Mouse (Mus musculus) embryonic facial prominence, embryonic 14.5 days (tissue): ENCODE measurements at regions not wholly inside any gene's neighbourhood (a gene's known extent, or its start where the extent isn't known, plus 50 kb on each side); places are given as distances from the start of the nearest gene placed in this dataset.
"Not testable (repeated sequence)": the region's sequence is repeated elsewhere in the genome, so short reads cannot be mapped to it uniquely, and the experiment has no call there.

Experiments used
- ATAC-seq: fragments of 200-750 bp; cut with Nextera tagmentation; 2 replicates; pipeline ENCODE4 v1.8.0; 2017; ENCODE audit warnings: low read depth, moderate number of reproducible peaks, moderate TSS enrichment
- DNase-seq: peaks from one replicate; pipeline ENCODE4 v3.0.0-alpha.2; 2015; ENCODE audit warnings: low spot score
- H3K27ac ChIP-seq: fragments of 300-500 bp; sonication (generic); replicated peaks from 2 replicates; pipeline ENCODE4 v1.5.1; 2014; ENCODE audit warnings: low read depth, mild to moderate bottlenecking, low read length, moderate library complexity
- H3K27me3 ChIP-seq: fragments of 300-500 bp; sonication (generic); replicated peaks from 2 replicates; pipeline ENCODE4 v1.6.1; 2014; ENCODE audit warnings: low read length; ENCODE audit not compliant: control insufficient read depth, insufficient read depth
- H3K36me3 ChIP-seq: fragments of 300-500 bp; sonication (generic); 2 replicates; pipeline ENCODE4 v1.6.1; 2014; ENCODE audit warnings: low read length, mixed read lengths; ENCODE audit not compliant: control insufficient read depth, insufficient read depth
- H3K4me1 ChIP-seq: fragments of 300-500 bp; sonication (generic); 2 replicates; pipeline ENCODE4 v1.6.1; 2014; ENCODE audit warnings: antibody characterized with exemption, low read length; ENCODE audit not compliant: control insufficient read depth, insufficient read depth
- H3K4me2 ChIP-seq: fragments of 300-500 bp; sonication (generic); 2 replicates; pipeline ENCODE4 v1.6.1; 2014; ENCODE audit warnings: low read depth, mild to moderate bottlenecking, low read length, moderate library complexity, mixed read lengths
- H3K4me3 ChIP-seq: fragments of 300-500 bp; sonication (generic); 2 replicates; pipeline ENCODE4 v1.5.1; 2014; ENCODE audit warnings: low read depth, mild to moderate bottlenecking, low read length
- H3K9ac ChIP-seq: fragments of 300-500 bp; sonication (generic); 2 replicates; pipeline ENCODE4 v1.6.1; 2014; ENCODE audit warnings: low read depth, mild to moderate bottlenecking, low read length, moderate library complexity, mixed read lengths
- H3K9me3 ChIP-seq: fragments of 300-500 bp; sonication (generic); 2 replicates; pipeline ENCODE4 v1.6.1; 2016; ENCODE audit warnings: low read length; ENCODE audit not compliant: control insufficient read depth
- WGBS: fragments of 180-500 bp; shearing (Covaris S2); extraction: QIAGEN DNeasy Blood & Tissue Kit; methylation state at CpG from one replicate; pipeline ENCODE4 v1.1.7; 2014; 5-methylcytosine and 5-hydroxymethylcytosine counted together

DNA sequence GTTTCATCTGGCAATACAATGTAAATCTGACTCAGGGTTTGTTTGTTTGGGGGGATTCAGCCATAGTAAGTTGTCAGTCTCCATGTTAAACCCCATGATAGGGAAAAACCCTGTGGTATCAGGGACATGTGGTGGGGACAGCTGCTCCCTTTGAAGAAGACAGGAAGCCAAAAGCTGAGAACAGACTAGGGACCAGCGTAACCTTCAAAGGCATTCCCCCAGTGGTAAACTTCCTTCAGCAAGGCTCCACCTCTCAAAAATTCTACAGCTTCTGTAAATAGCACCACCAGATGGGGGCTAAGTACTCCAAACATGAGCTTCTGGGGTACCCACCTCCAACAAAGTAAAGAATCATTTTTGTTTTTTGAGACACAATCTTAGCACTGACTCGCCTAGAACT lies 476.0 kb upstream of the Fam160b2 start:
- Histone ChIP-seq H3K27me3 (no peaks in the 10 kb centered on the region), H3K27ac (no peak overlapping the region), H3K9me3 (0 out of 2 replicates have a peak, but pooled peaks cover 2% of the 10 kb centered on the region), H3K36me3 (no peaks in the 10 kb centered on the region), H3K4me1 (no peaks in the 10 kb centered on the region), H3K4me3 (no peak overlapping the region), H3K9ac (no peak overlapping the region), H3K4me2 (no peak overlapping the region)
- ATAC-seq (no peak), DNase-seq (no peak)
- WGBS = 85% methylated on average over 2 of the region's 2 CpGs

GRCm38 (mm10) chr14:71074019-71074418 lies 474.4 kb upstream of the Fam160b2 start:
- ATAC-seq (no peak), DNase-seq (no peak)
- H3K9me3 ChIP-seq = 0 out of 2 replicates have a peak, but pooled peaks cover 11% of the 10 kb centered on the region
- no peak overlapping the region for H3K4me3 ChIP-seq
- H3K36me3 ChIP-seq = no peaks in the 10 kb centered on the region
- H3K27me3 ChIP-seq = no peaks in the 10 kb centered on the region
- no peak overlapping the region for H3K4me2 ChIP-seq
- H3K4me1 ChIP-seq = no peaks in the 10 kb centered on the region
- no peak overlapping the region for H3K9ac ChIP-seq
- H3K27ac ChIP-seq = no peak overlapping the region

DNA sequence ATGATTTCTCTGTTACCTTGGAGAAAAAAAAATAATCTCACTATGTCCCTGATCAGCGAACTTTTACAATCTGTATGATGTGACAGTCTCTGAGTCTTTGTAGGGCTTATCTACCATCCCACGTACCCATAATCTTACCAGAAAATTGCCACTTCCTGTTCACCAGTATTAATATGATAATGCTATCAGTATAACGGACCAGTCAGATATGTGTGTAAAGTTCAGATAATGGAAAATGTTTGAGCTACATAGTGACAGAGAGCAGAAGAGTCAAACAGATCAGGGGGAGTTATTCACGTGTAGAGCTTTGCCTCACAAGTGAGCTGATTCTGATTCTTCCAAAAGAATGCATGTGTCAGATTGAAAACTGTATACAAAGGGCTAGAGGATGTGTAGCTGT lies 466.0 kb upstream of the Fam160b2 start:
- Histone ChIP-seq H3K4me1 (no peaks in the 10 kb centered on the region), H3K4me2 (no peak overlapping the region), H3K9me3 (0 out of 2 replicates have a peak, but pooled peaks cover 8% of the 10 kb centered on the region), H3K27me3 (no peaks in the 10 kb centered on the region), H3K27ac (no peak overlapping the region), H3K4me3 (no peak overlapping the region), H3K9ac (no peak overlapping the region), H3K36me3 (no peaks in the 10 kb centered on the region)
- ATAC-seq = no peak
- no peak for DNase-seq
- WGBS = 77% methylated on average over 4 of the region's 4 CpGs

GRCm38 (mm10) chr14:71056601-71057000 lies 457.0 kb upstream of the Fam160b2 start:
- Histone ChIP-seq H3K27me3 (no peaks in the 10 kb centered on the region), H3K9me3 (no peaks in the 10 kb centered on the region), H3K4me1 (no peaks in the 10 kb centered on the region), H3K4me2 (no peak overlapping the region), H3K36me3 (no peaks in the 10 kb centered on the region), H3K27ac (no peak overlapping the region), H3K9ac (no peak overlapping the region), H3K4me3 (no peak overlapping the region)
- 84% methylated on average over 2 of the region's 2 CpGs for WGBS
- DNase-seq = no peak
- ATAC-seq = no peak

DNA sequence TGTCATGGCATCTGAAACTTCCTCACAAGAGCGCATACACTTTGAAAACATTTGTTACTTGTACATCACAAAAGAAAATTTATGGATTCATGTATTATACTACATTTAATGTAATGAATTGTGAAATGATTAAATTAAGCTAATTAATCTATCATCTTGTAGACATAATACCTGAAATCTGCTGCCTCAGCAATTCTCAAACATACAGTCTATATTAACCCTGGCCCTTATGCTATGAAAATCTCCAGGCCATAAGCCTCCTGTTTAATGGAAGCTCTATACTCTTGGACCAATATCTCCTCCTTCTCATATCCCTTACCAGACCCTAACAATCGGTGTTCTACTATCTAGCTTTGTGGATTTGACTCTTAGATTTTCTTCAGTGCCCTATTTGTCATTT lies 455.8 kb upstream of the Fam160b2 start:
- Histone ChIP-seq H3K27ac (no peak overlapping the region), H3K4me1 (no peaks in the 10 kb centered on the region), H3K9me3 (no peaks in the 10 kb centered on the region), H3K4me3 (no peak overlapping the region), H3K4me2 (no peak overlapping the region), H3K27me3 (no peaks in the 10 kb centered on the region), H3K9ac (no peak overlapping the region), H3K36me3 (no peaks in the 10 kb centered on the region)
- no peak for ATAC-seq
- DNase-seq = no peak
- WGBS = 88% methylated on average over 2 of the region's 2 CpGs

GRCm38 (mm10) chr14:71053788-71054641 lies 454.4 kb upstream of the Fam160b2 start:
- WGBS = 45% methylated on average over 9 of the region's 9 CpGs
- H3K27ac ChIP-seq = no peak overlapping the region
- H3K4me2 ChIP-seq = no peak overlapping the region
- H3K9ac ChIP-seq = no peak overlapping the region
- H3K9me3 ChIP-seq = no peaks in the 10 kb centered on the region
- H3K36me3 ChIP-seq = no peaks in the 10 kb centered on the region
- DNase-seq = no peak
- H3K4me1 ChIP-seq = no peaks in the 10 kb centered on the region
- H3K4me3 ChIP-seq = no peak overlapping the region
- ATAC-seq = peak; percentile 84; the same call in 1 of the 2 replicates
- H3K27me3 ChIP-seq = no peaks in the 10 kb centered on the region

DNA sequence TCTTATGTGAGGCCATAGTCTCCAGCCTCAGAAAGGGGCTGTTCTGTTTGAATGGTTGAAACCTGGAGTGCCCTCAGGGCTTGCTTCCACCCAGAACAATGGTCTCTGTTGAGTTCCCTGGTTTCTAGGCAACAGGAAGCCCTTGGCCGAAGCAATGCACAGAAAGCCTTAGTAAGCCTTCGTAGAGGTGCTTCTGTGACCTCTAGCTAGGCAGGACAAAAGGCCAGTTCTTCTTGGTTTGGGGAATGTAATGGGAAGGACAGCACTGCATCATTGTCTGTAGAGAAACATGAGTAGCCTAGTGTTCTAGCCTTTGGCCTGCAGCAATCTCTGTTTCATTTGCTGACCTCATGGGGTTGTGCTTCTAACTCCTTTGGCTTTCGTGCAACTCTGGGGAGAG lies 447.5 kb upstream of the Fam160b2 start:
- DNase-seq (peak; percentile 52), ATAC-seq (peak; percentile 62; the same call in 1 of the 2 replicates)
- H3K4me2 ChIP-seq = no peak overlapping the region
- H3K27me3 ChIP-seq = no peaks in the 10 kb centered on the region
- no peak overlapping the region for H3K4me3 ChIP-seq
- H3K9ac ChIP-seq = no peak overlapping the region
- H3K36me3 ChIP-seq = no peaks in the 10 kb centered on the region
- WGBS = 20% methylated on average over 3 of the region's 3 CpGs
- no peaks in the 10 kb centered on the region for H3K4me1 ChIP-seq
- no peak overlapping the region for H3K27ac ChIP-seq
- H3K9me3 ChIP-seq = no peaks in the 10 kb centered on the region

- not testable (repeated sequence) for H3K27me3 ChIP-seq, H3K4me3 ChIP-seq, H3K9me3 ChIP-seq, H3K36me3 ChIP-seq, H3K27ac ChIP-seq, H3K9ac ChIP-seq, H3K4me1 ChIP-seq, DNase-seq, H3K4me2 ChIP-seq
- peak; percentile 25; the same call in 1 of the 2 replicates for ATAC-seq
- 38% methylated on average over 10 of the region's 13 CpGs for WGBS
These were observed 444.5 kb upstream of the Fam160b2 start for GRCm38 (mm10) chr14:71043879-71044770.
